Mouse (Mus musculus) CH12F3 (cell line): Measurements from ENCODE around the gene Cdk13.

Experiments used
- in situ Hi-C: fragments of 300-500 bp; cut with MboI; formaldehyde crosslinking; loops from 2 replicates; pipeline ENCODE4 v1.14.3; 2020; ENCODE audit warnings: low sequenced_read_pairs

Gene Cdk13

GRCm38 (mm10) chr13:17804909-17805613 is at the start of gene Cdk13:
Gene Cdk13, minus strand, starts transcription at chr13:17805097.
- in situ Hi-C loops = no loop called here

GRCm38 (mm10) chr13:17843336-17843735 is 38.4 kb upstream of the Cdk13 start:
- in situ Hi-C loops = no loop called here

- in situ Hi-C loops = no loop called here
Observed at GRCm38 (mm10) chr13:17842756-17843155, 37.9 kb upstream of the Cdk13 start.

- in situ Hi-C loops = no loop called here
Observed at GRCm38 (mm10) chr13:17839137-17839536, 34.2 kb upstream of the Cdk13 start.

- in situ Hi-C loops = no loop called here
Observed at GRCm38 (mm10) chr13:17838484-17838851, 33.6 kb upstream of the Cdk13 start.

- in situ Hi-C loops = no loop called here
Observed at GRCm38 (mm10) chr13:17837610-17838483, 33.0 kb upstream of the Cdk13 start.

- in situ Hi-C loops = no loop called here
Observed at GRCm38 (mm10) chr13:17836808-17837207, 31.9 kb upstream of the Cdk13 start.

GRCm38 (mm10) chr13:17832940-17833339 is 28.0 kb upstream of the Cdk13 start:
- in situ Hi-C loops = no loop called here

GRCm38 (mm10) chr13:17817226-17817625 is 12.3 kb upstream of the Cdk13 start:
- in situ Hi-C loops = no loop called here

- in situ Hi-C loops = no loop called here
Observed at GRCm38 (mm10) chr13:17805614-17805975, 698 bp upstream of the Cdk13 start.

GRCm38 (mm10) chr13:17804058-17804841 is 647 bp downstream of the Cdk13 start:
- in situ Hi-C loops = no loop called here

GRCm38 (mm10) chr13:17803331-17804057 is 1.4 kb downstream of the Cdk13 start:
- in situ Hi-C loops = no loop called here

- in situ Hi-C loops = no loop called here
Observed at GRCm38 (mm10) chr13:17802880-17803279, 2.0 kb downstream of the Cdk13 start.

GRCm38 (mm10) chr13:17799735-17800134 is 5.2 kb downstream of the Cdk13 start:
- in situ Hi-C loops = no loop called here

GRCm38 (mm10) chr13:17795757-17796456 is 9.0 kb downstream of the Cdk13 start:
- in situ Hi-C loops = no loop called here

GRCm38 (mm10) chr13:17783643-17784042 is 21.3 kb downstream of the Cdk13 start:
- in situ Hi-C loops = no loop called here

- in situ Hi-C loops = no loop called here
Observed at GRCm38 (mm10) chr13:17779923-17780322, 25.0 kb downstream of the Cdk13 start.

GRCm38 (mm10) chr13:17776303-17776702 is 28.6 kb downstream of the Cdk13 start:
- in situ Hi-C loops = no loop called here

GRCm38 (mm10) chr13:17775364-17775763 is 29.5 kb downstream of the Cdk13 start:
- in situ Hi-C loops = no loop called here

- in situ Hi-C loops = no loop called here
Observed at GRCm38 (mm10) chr13:17773112-17773511, 31.8 kb downstream of the Cdk13 start.
